Mouse (Mus musculus): ENCODE measurements around the gene Thop1. TPM values are rescaled to one million over a fixed set of nuclear protein-coding genes. Genes with fewer than 3 reads are reported as not detected.
A peak's percentile ranks its signal among the peaks of the same experiment; 100 is the strongest.
"Not testable (repeated sequence)": the region's sequence is repeated elsewhere in the genome, so short reads cannot be mapped to it uniquely, and the experiment has no call there.

Gene Thop1
- polyA plus RNA-seq, 1 experiment, result 139 TPM

DNA sequence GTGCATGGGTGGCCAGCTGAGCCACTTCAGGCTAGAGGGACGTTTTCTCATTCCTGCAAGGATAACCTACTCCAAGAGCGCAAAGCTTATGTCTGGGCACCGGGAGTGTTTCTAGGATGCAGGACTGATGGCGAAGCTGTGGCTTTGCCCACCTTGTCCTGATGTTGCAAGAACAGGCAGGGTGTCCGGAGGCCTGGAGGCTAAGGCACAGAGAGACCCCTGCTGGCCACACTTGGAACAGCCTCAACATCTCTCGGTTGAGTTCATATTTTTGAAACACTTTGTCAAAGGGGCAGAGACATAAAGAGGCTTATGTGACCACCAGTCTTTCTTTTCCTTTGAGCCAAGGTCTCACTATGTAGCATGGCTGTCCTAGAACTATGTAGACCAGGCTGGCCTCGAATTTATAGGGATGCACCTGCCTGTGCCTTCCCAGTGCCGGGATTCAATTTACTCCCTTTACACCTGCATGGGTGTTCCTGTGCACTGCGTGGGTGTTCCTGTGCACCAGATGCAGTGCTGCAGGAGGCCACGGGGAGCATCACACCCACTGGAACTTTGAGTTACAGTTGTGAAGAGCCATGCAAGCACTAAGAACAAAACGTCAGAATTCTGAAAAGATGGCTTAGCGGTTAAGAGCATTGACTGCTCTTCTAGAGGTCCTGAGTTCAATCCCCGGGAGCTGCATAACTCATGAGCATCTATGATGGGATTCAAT, 28.2 kb upstream of the Thop1 start:
- Histone ChIP-seq H3ac (ENCODE audit: control insufficient read depth, insufficient read length) (no peak overlapping the region), H3K4me3 (no peak overlapping the region), H3K4me2 (ENCODE audit: low read depth) (no peak overlapping the region), H3K79me2 (ENCODE audit: control insufficient read depth, insufficient read depth) (no peaks in the 10 kb centered on the region), H3K27me3 (ENCODE audit: control insufficient read depth, insufficient read depth, insufficient read length) (no peaks in the 10 kb centered on the region), H3K36me3 (ENCODE audit: control insufficient read depth, insufficient read depth) (peaks cover 5% of the 10 kb centered on the region)
- no peak for TF ChIP-seq USF1 (IDR thresholded peaks at IDR 0.05; ENCODE audit: low read depth)
- TF ChIP-seq POLR2A (IDR thresholded peaks at IDR 0.05; ENCODE audit: insufficient read length, low read depth), result no peak
- TF ChIP-seq TCF3 (IDR thresholded peaks at IDR 0.05; ENCODE audit: insufficient read length, low read depth), result no peak
- TF ChIP-seq POLR2AphosphoS2 (IDR thresholded peaks at IDR 0.05; ENCODE audit: insufficient read length, low read depth), result peak; percentile 16
- TF ChIP-seq CEBPB (IDR thresholded peaks at IDR 0.05; ENCODE audit: insufficient read depth, poor library complexity, severe bottlenecking), result peak; percentile 60; the same call in 1 of the 2 replicates

DNA sequence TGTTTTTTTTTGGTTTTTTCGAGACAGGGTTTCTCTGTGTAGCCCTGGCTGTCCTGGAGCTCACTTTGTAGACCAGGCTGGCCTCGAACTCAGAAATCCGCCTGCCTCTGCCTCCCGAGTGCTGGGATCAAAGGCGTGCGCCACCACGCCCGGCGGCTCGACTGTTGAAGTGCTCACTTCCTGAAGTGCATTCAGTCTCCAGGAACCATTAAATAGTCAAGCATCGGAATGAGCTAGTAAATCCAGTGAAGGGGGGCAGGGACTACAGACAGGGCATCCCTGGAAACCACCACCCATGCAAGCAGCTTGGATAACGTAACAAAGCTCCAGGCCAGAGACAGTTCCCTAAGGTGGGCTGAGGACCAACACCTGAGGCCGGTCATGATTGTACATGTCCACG, 24.6 kb upstream of the Thop1 start:
- not testable (repeated sequence) for H3K4me2 ChIP-seq (ENCODE audit: low read depth); H3ac ChIP-seq (ENCODE audit: control insufficient read depth, insufficient read length); H3K79me2 ChIP-seq (ENCODE audit: control insufficient read depth, insufficient read depth); H3K27me3 ChIP-seq (ENCODE audit: control insufficient read depth, insufficient read depth, insufficient read length); H3K4me3 ChIP-seq
- H3K36me3 ChIP-seq (ENCODE audit: control insufficient read depth, insufficient read depth), result peaks cover 18% of the 10 kb centered on the region

DNA sequence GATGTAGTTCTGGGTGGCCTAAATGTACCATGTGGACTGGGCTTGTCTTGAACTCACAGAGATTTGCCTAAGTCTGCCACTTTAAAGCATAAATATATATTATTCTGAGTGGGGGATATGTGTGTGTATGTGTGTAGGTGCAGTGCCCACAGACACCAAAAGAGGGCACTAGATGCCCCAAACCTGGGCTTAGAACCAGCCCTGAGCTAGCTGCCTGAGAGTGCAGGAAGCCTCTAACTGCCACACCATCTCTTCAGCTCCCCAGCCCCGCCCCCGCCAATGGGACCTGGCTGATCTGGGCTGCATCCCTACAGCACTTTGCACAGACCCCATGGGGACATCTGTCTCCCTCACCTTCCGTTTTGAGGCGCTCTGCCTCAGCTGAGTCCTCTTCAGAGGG, 19.2 kb upstream of the Thop1 start:
- Histone ChIP-seq H3K36me3 (ENCODE audit: control insufficient read depth, insufficient read depth) (peaks cover 16% of the 10 kb centered on the region), H3K79me2 (ENCODE audit: control insufficient read depth, insufficient read depth) (peaks cover 26% of the 10 kb centered on the region), H3K4me3 (no peak overlapping the region), H3K27me3 (ENCODE audit: control insufficient read depth, insufficient read depth, insufficient read length) (no peaks in the 10 kb centered on the region), H3ac (ENCODE audit: control insufficient read depth, insufficient read length) (no peak overlapping the region), H3K4me2 (ENCODE audit: low read depth) (no peak overlapping the region)
- TF ChIP-seq TCF12 (IDR thresholded peaks at IDR 0.05; ENCODE audit: insufficient read depth, poor library complexity, severe bottlenecking) (no peak), POLR2AphosphoS2 (IDR thresholded peaks at IDR 0.05; ENCODE audit: insufficient read length, low read depth) (no peak), SRF (IDR thresholded peaks at IDR 0.05; ENCODE audit: control insufficient read depth, insufficient read length, low read depth) (no peak), MYOG (IDR thresholded peaks at IDR 0.05; ENCODE audit: control insufficient read depth in 1 of 3, insufficient read depth in 1 of 3, insufficient read length in 2 of 3, low read depth in 2 of 3) (no peak)

DNA sequence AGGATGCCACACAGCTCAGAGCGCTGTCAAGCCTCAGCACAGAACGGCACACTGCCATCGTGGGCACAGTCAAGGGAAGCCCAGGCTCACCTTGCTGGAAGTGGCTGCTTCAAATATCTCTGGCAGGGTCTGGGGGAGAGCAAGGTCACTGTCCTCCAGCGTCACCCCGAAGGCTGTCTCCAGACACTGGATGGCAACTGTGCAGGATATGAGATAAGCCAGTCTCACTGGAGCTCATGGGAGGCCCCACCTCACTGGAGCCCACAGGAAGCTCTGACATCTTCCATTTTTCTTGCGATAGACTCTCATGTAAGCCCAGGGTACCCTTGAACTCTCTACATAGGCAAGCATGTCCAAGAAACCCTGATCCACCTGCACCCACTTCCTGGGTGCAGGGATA, 18.7 kb upstream of the Thop1 start:
- H3K27me3 ChIP-seq (ENCODE audit: control insufficient read depth, insufficient read depth, insufficient read length), result no peaks in the 10 kb centered on the region
- TF ChIP-seq CEBPB (IDR thresholded peaks at IDR 0.05; ENCODE audit: insufficient read depth, poor library complexity, severe bottlenecking) (no peak), MAX (IDR thresholded peaks at IDR 0.05; ENCODE audit: low read depth) (no peak), POLR2A (IDR thresholded peaks at IDR 0.05; ENCODE audit: insufficient read length, low read depth) (no peak), TCF12 (IDR thresholded peaks at IDR 0.05; ENCODE audit: insufficient read depth, poor library complexity, severe bottlenecking) (no peak), MYOD1 (IDR thresholded peaks at IDR 0.05; ENCODE audit: control insufficient read depth in 1 of 3, insufficient read length in 2 of 3, low read depth in 2 of 3) (no peak), USF1 (IDR thresholded peaks at IDR 0.05; ENCODE audit: low read depth) (no peak), POLR2AphosphoS2 (IDR thresholded peaks at IDR 0.05; ENCODE audit: insufficient read length, low read depth) (no peak), TCF3 (IDR thresholded peaks at IDR 0.05; ENCODE audit: insufficient read length, low read depth) (no peak), SRF (IDR thresholded peaks at IDR 0.05; ENCODE audit: control insufficient read depth, insufficient read length, low read depth) (no peak), REST (IDR thresholded peaks at IDR 0.05; ENCODE audit: insufficient read depth, insufficient read length) (no peak), MYOG (IDR thresholded peaks at IDR 0.05; ENCODE audit: control insufficient read depth in 1 of 3, insufficient read depth in 1 of 3, insufficient read length in 2 of 3, low read depth in 2 of 3) (no peak), E2F4 (IDR thresholded peaks at IDR 0.05; ENCODE audit: insufficient read depth) (no peak)
- H3K36me3 ChIP-seq (ENCODE audit: control insufficient read depth, insufficient read depth), result peaks cover 16% of the 10 kb centered on the region
- H3K79me2 ChIP-seq (ENCODE audit: control insufficient read depth, insufficient read depth), result peaks cover 31% of the 10 kb centered on the region
- H3K4me3 ChIP-seq, result no peak overlapping the region
- H3ac ChIP-seq (ENCODE audit: control insufficient read depth, insufficient read length), result no peak overlapping the region
- H3K4me2 ChIP-seq (ENCODE audit: low read depth), result no peak overlapping the region

DNA sequence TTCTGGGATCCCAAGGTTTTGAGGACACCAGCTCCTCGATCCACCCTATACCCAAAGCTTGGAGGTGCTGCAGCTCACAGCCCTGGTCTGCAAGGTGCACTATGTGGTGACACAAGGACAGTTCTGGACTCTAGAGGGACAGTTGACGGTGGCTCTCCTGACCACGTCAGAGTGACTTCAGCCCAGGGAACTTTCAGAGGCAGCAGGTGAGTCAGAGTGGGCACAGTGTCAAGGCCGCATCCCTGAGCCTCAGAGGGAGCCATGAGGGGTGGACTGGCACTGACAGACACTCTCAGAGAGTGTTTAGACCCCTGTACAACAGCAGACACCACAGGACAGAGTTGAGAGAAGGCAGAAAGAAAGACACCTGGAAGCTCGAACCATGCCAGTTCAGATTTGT, 17.3 kb upstream of the Thop1 start:
- H3ac ChIP-seq (ENCODE audit: control insufficient read depth, insufficient read length), result no peak overlapping the region
- TF ChIP-seq USF1 (IDR thresholded peaks at IDR 0.05; ENCODE audit: low read depth) (no peak), TCF3 (IDR thresholded peaks at IDR 0.05; ENCODE audit: insufficient read length, low read depth) (no peak), SRF (IDR thresholded peaks at IDR 0.05; ENCODE audit: control insufficient read depth, insufficient read length, low read depth) (no peak), POLR2A (IDR thresholded peaks at IDR 0.05; ENCODE audit: insufficient read length, low read depth) (no peak), MYOD1 (IDR thresholded peaks at IDR 0.05; ENCODE audit: control insufficient read depth in 1 of 3, insufficient read length in 2 of 3, low read depth in 2 of 3) (no peak), E2F4 (IDR thresholded peaks at IDR 0.05; ENCODE audit: insufficient read depth) (no peak)
- peaks cover 12% of the 10 kb centered on the region for H3K36me3 ChIP-seq (ENCODE audit: control insufficient read depth, insufficient read depth)

More for the DNA sequence above, 17.3 kb upstream of the Thop1 start:
- no peak overlapping the region for H3K4me2 ChIP-seq (ENCODE audit: low read depth)
- H3K79me2 ChIP-seq (ENCODE audit: control insufficient read depth, insufficient read depth), result peaks cover 46% of the 10 kb centered on the region
- H3K4me3 ChIP-seq, result no peak overlapping the region
- no peaks in the 10 kb centered on the region for H3K27me3 ChIP-seq (ENCODE audit: control insufficient read depth, insufficient read depth, insufficient read length)

All from myocyte (in vitro differentiated cells).